Mouse (Mus musculus) urinary bladder, adult 2 months (tissue): ENCODE measurements at regions not wholly inside any gene's neighbourhood (a gene's known extent, or its start where the extent isn't known, plus 50 kb on each side); places are given as distances from the start of the nearest gene placed in this dataset.

Source experiments
- DNase-seq: peaks from one replicate; pipeline ENCODE4 v3.0.0; 2022; ENCODE audit warnings: low spot score

GRCm38 (mm10) chr2:48617141-48617699 lies 196.7 kb upstream of the Acvr2a start:
- no peak for DNase-seq

DNA sequence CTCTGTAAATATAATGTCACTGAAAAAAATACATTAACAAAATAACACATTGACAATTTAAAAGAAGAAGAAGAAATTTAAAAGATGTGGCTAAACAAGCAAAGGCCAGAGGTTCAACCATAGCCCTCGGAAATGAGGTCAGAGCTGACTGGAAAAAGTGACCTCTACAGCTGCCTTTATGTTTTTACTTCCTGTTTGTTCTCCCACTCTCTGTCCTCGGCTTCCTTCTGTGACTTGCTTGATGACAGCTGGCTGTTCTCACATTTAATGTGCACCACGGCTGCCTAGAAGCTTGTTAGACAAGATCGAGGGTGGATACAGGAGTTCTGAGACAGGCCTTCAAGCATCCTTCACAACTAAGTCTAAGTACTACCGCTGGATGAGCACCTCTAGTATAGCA lies 194.9 kb upstream of the Acvr2a start:
- DNase-seq: no peak

- no peak for DNase-seq
These were observed 193.1 kb upstream of the Acvr2a start for GRCm38 (mm10) chr2:48620815-48621214.

DNA sequence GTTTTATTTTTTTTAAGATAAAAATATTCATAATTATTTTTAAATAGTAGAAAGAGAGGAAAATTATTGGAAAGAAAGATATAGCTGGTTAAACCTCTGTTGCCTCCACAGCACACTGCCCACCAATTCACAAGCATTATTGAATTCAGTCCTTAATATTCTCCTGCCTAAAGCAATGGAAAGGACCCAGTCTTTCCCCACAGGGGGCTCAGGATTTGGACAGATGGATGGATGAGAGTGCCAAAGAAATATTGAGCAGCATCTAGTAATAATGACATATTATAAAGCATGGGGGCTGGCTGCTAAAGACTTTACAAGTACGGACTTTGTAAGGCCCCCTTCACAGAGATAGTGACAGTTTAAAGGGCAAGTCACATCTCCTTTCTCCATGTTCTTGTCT lies 191.6 kb upstream of the Acvr2a start:
- no peak for DNase-seq

DNA sequence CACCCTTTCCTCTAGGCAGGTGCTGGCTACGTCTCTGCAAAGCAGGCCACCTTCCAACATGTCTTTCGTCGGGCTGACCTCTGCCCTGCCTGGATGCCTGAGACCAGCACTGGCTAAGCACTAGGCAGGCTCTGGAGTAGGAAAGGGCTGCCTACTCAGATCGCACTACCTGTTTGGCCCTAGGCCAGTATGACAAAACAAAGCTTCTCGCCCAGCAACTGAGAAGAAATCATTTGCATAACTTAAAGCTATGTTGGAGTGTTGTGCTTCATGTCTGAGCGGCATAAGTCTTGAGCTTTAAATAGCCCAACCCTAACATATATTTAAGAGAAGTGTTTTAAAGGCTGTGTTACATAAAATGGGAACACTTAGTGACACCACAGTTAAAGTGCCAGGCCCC lies 189.9 kb upstream of the Acvr2a start:
- DNase-seq: no peak

DNA sequence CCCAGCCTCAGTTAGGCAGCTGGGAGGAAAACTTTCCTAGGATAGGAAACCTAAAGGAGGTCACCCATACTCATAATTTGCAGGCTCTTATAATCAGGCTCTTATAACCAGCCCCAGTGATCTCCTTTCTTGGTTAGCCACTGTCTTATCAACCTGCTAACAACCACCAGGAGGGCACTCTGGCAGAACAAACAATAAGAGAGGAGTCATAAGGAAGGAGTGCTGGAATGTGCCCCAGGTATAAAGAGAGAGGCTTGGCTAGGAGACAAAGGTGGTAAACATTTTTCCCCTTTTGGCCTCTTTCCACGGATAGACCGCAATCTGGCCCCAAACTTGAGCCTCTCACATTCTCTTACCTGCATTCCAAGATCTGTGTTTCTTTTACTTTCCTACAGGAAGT lies 189.4 kb upstream of the Acvr2a start:
- no peak for DNase-seq

DNA sequence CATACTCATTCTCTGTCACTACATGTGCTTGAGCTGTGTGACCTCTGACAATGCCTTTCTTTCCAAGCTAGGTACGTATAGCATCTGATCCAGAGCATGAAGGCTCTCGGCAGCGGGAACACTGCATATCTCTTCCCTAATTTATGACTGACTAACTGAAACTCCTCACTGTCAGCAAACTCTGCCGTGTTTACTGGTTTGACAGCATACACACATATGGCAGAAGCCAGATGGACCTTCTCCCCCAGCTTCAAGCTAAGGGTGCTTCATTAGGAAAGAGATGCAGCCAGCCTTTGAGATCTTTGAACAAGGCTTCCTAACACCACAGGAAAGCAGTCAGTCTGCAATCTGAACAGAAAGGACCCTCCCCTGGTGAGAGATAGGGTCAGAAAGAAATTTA lies 186.9 kb upstream of the Acvr2a start:
- no peak for DNase-seq

DNA sequence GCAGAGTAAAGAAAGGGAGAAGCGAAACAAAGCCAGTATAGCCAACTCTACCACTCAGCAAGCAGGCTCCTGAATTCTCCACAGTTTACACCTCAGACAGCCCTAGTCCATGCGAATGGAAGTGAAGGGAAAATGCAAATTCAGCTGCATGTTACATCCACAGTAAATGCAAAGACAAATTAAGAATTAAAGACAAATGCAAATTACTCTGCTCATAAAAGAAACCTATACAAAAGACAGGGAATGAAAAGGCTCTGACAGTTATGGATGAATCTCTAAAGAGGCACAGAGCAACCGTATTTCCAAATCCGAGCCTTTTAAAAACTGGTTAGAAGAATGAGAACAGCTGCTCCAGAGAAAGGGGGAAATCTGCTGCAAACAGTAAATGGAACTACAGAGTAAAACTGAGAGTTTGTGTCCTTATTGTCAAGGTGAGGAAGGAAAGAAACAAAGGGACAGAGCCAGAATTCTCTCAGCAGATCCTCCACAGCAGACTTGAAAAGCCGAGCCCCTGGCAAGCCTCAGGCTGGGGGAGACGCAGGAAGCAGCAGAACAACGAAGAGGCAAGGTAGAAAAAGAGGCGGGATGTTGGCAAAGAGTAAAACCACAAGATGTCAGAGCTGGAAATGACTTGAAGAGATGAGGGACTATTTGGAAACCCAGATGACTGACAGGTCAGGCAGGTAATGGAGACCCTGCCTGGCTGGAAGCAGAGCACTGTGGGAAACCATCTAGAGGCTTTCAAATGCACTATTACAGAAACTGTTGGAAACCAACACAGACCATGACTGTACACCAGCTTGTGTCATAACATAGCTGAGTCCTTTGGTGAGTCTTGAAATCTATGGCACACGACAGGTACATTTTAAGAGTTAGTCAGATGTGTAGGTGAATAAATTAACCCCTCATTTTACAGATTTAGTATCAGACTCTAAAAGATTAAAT lies 184.5 kb upstream of the Acvr2a start:
- DNase-seq: no peak

- DNase-seq: no peak
These were observed 179.3 kb upstream of the Acvr2a start for GRCm38 (mm10) chr2:48634456-48635174.

DNA sequence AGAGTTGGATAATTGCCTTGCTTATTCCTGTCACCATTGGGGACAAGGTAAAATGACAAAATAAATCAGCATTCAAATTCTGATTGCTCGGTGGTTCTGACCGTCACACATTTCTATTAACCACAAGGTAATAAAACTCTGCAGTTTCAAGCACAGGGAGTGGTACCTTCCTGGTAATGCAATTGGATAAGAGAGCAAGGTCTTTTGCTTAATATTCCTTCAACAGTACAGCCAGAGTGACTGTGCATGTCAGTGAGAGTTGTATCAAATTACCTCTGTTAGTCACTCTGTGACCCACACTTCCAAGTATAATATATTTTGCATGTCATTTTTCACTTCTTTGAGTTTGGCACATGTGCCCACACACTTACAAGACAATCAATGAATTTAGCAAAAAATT lies 177.8 kb upstream of the Acvr2a start:
- DNase-seq: no peak

- DNase-seq: no peak
These were observed 169.8 kb upstream of the Acvr2a start for GRCm38 (mm10) chr2:48644114-48644513.

- DNase-seq: no peak
These were observed 163.6 kb upstream of the Acvr2a start for GRCm38 (mm10) chr2:48650281-48650680.

DNA sequence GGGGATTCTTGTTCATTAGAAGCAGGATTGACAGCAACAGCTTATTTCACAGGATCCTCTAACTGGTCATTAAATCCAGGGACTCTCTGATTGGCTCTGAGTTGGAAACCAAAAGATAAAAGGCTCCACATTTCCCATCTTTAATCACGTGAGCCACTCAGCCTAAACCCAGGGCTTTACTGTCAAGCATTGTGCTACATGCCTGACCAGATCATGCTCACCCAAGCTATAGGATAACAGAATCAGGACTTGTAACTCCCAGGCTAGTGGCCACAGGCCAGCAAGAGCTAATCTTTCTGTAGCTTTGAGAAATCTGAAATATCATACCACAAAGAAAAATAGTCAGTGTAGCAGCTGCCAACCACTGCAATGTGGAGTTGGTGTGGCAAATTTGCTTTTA lies 152.7 kb upstream of the Acvr2a start:
- no peak for DNase-seq

- no peak for DNase-seq
These were observed 148.8 kb upstream of the Acvr2a start for GRCm38 (mm10) chr2:48665103-48665502.

DNA sequence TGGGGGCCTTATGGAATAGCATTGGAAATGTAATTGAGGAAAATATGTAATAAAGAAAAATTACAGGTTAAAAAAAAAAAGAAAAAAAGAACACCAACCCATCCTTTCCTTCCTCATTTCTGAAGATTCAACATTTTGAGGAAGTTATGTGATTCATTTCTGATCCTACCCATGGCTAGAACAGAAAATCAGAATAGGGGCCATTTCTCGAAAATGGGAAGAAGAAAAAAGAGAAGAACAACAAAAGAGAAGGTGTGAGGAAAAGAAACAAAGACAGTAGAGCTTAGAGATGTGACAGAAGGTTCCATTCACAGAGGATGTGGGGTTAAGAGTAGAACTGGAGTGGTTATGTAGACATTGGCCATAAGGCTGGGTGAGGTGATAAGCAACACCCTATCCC lies 124.8 kb upstream of the Acvr2a start:
- no peak for DNase-seq

DNA sequence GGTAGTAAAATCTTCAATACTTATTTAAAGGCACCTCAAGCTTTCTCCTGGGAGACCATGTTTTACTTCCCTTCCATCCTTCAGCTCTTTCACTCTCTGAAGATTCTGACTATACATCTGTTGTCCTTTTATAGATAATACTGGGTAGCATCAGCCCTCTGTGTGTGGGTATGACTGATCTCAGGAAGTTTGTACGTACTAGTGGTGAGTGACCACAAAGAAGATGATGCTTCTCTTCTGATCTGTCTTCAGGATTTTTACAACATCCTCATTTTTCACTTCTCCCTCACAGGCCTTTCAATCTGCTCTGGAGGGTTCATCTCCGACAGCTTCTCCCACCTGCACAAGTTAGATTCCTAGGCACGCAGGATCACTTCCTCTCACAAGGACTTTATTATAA lies 119.4 kb upstream of the Acvr2a start:
- DNase-seq: no peak

- DNase-seq: no peak
These were observed 113.0 kb upstream of the Acvr2a start for GRCm38 (mm10) chr2:48700886-48701285.

GRCm38 (mm10) chr2:48705103-48705804 lies 108.7 kb upstream of the Acvr2a start:
- DNase-seq: no peak

- DNase-seq: no peak
These were observed 108.1 kb upstream of the Acvr2a start for GRCm38 (mm10) chr2:48705805-48706150.

- no peak for DNase-seq
These were observed 107.7 kb upstream of the Acvr2a start for GRCm38 (mm10) chr2:48706188-48706587.

DNA sequence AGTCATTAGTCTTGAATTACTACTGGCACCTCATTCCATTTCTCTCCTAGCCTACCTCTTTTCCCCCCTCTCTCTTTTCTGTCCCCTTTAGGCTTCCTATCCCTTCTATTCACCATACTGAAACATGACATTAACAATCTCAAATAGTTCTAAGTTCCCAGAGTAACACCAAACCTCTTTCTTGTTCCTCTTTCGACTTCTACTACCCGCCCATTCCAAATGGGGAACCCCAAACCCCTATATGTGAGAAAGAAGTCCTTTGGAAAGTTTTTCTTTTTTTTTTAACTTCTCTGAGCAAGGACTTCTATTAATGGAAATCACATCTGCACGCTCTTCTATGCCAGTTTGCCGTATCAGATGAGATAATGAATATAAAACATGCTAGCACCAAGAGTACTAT lies 97.7 kb upstream of the Acvr2a start:
- DNase-seq: no peak

DNA sequence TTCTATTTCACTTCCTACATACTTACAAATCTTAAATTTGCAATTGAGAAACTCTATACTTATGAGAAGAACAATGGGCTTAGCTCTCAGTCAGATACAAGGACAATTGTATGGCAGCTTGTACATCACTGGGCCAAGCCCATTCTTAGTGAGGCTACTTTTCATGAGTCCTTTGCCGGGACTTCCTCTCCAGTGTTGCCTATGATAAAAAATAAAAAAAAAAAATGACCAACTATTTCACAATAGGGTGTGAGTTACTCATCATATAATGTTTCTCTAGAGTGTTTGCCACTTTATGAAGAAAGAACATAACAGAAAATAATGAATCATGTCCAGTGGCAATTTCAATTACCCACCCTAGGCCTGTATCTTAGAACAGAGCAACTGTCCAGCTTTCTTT lies 96.1 kb upstream of the Acvr2a start:
- no peak for DNase-seq
